Mouse (Mus musculus) stomach, postnatal 0 days (tissue): ENCODE measurements around the gene Arid5b.

ENCODE experiments used
- CTCF ChIP-seq: IDR thresholded peaks from 2 replicates; pipeline ENCODE4 v1.5.1; 2016; ENCODE audit warnings: antibody characterized with exemption, low read depth, mild to moderate bottlenecking, moderate library complexity
- EP300 ChIP-seq: optimal IDR thresholded peaks from 2 replicates; pipeline ENCODE3; 2016; ENCODE audit warnings: antibody characterized with exemption

DNA sequence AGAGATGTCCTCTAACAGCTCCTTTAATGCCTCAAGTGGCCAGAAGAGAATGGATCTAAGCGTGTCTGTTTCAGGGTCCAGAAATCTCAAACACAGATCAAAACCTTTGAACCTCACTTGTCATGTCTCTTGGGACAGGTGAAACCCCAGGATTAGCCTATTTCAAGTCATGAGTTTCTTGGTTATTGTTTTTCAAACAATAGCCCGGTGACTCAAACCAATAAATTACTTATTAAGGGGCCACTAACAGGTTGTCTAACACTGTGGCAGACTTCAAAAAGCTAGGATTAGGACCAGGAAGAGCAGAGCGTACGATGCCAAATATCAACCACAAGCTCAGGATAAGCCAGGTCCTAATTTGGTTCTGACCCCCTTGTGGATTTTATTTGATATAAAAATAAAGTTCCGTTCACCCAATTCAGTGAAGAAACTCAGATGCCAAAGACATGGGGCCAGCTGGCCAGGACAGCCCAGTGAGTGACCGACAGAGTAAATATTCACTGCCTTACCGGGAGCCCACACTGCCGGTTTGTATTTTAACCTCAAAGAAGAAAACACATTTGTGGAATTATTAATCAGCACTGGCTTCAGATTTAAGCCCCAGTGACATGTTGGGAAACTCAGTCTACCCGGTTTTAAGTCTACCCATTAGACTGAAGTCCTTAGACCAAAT lies 15.1 kb downstream of the Arid5b start:
- no peak for TF ChIP-seq CTCF
- TF ChIP-seq EP300: no peak
